Mouse (Mus musculus): ENCODE measurements around the gene Ppp4c. TPM values are rescaled to one million over a fixed set of nuclear protein-coding genes. Genes with fewer than 3 reads are reported as not detected.
A peak's percentile ranks its signal among the peaks of the same experiment; 100 is the strongest.

Gene Ppp4c
- polyA plus RNA-seq, 1 experiment from 2014 or later = 192 TPM

DNA sequence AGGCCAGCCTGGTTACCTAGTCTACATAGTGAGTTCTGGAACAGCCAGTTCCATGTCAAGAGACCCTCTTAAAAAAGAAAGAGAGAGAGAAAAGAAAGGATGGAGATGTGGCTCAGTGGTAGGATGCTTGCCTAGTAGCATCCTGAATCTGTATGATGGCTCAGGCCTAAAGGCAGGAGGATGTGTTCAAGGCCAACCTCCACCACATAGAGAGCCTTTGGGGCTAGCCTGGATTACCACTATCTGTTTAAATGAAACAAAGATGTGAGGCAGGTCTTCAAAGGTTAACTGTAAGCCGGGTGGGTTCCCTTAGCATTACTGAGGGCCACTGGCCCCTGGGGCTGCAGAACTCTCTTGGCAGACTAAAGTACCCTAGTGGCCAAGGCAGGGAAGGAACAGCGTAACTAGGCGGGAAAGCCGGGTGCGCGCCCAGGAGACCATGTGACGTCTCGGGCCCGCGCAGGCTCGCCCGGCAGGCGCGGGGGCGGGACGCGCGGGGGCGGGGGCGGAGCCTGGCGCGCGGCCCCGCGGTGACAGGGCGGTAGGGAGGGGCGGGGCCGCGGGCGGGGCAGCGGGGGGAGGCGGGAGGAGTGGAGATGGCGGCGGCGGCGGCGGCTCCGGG lies 33.1 kb downstream of the Ppp4c start, which contains the start of gene Mapk3:
Gene Mapk3 (plus strand): TSS at position 552 of the 622 bp plus-strand sequence.
- Histone ChIP-seq H3K9me3 (no peaks in the 10 kb centered on the region), H3K9ac (peak within 1 kb of the TSS; percentile 80), H3K27me3 (replicated peaks) (no peaks in the 10 kb centered on the region), H3K27ac (peak within 1 kb of the TSS; percentile 86), H3K4me1 (peaks cover 39% of the 10 kb centered on the region), H3K4me3 (peak within 1 kb of the TSS; percentile 77), H3K36me3 (replicated peaks) (peaks cover 6% of the 10 kb centered on the region; the same call in 1 of the 2 replicates), H3K4me2 (peak within 1 kb of the TSS; percentile 78)
- ATAC-seq (replicated peaks) = peak; percentile 67
- WGBS = 2% methylated on average over 34 of the region's 38 CpGs

DNA sequence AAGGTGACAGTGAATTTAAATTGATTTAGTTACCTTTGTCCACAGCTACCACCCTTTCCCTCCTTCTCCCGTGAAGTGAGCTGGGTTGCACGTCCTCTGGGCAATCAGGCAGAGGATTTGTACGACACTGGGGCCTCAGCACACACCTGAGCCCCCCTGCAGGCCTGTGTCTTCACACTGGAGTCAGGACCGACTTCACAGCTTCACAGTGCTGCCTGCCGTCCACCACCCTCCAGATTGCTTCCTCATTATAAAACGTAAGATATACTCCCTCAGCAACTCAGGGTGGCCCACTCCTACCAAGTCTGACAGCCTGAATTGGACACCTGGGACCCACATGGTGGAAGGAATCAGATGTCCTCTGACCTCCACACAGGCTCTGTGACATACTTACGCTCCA lies 33.8 kb downstream of the Ppp4c start:
- WGBS = 61% methylated on average over 7 of the region's 7 CpGs
- H3K4me3 ChIP-seq = no peak overlapping the region
- peaks cover 39% of the 10 kb centered on the region for H3K4me1 ChIP-seq
- no peak overlapping the region; the same call in 1 of the 2 replicates for H3K27ac ChIP-seq
- H3K36me3 ChIP-seq (replicated peaks) = peaks cover under 1% of the 10 kb centered on the region; the same call in 1 of the 2 replicates
- no peak overlapping the region for H3K9ac ChIP-seq
- no peaks in the 10 kb centered on the region for H3K27me3 ChIP-seq (replicated peaks)
- H3K4me2 ChIP-seq = no peak overlapping the region
- ATAC-seq (replicated peaks) = no peak
- no peaks in the 10 kb centered on the region for H3K9me3 ChIP-seq

- Histone ChIP-seq H3K9ac (no peak overlapping the region), H3K27me3 (replicated peaks) (no peaks in the 10 kb centered on the region), H3K9me3 (no peaks in the 10 kb centered on the region), H3K4me1 (peaks cover 9% of the 10 kb centered on the region), H3K36me3 (replicated peaks) (no peaks in the 10 kb centered on the region), H3K4me3 (0 out of 2 replicates have a peak overlapping the region, but pooled peaks have one; percentile 3), H3K27ac (no peak overlapping the region), H3K4me2 (peak overlapping the region; percentile 14)
- WGBS = 1% methylated on average over 9 of the region's 9 CpGs
- ATAC-seq (replicated peaks) = no peak
Measured at GRCm38 (mm10) chr7:126754866-126755265, 37.4 kb downstream of the Ppp4c start.

DNA sequence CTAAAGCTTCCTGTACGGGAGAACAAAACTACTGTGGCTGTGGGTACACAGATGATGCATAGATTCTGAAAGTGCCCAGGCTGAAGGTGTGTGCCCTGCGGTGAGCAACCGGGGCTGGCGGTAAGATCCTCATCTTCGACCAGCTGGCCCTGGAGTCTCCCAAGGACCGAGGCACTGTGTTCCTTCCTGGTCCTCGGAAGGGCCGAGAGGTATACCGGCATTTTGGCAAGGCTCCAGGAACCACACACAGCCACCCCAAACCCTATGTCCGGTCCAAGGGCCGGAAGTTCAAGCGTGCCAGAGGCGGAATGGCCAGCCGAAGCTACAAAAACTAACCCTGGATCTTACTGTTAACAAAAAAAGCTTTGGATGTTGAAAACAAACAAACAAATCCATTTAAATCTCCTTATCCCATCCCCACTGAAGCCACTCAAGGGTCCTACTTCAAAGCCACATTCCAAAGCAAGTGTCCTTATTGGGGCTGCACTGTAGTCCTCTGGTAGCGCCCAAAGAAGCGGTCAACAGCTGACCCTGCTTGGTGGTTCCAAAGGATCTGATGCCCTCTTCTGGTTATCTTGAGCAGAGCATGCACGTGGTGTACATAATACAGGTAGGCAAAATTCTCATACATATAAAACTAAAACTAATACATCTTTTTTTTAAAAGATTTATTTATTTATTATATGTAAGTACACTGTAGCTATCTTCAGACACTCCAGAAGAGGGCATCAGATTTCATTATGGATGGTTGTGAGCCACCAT lies 42.5 kb downstream of the Ppp4c start:
- Histone ChIP-seq H3K9me3 (no peaks in the 10 kb centered on the region), H3K9ac (no peak overlapping the region), H3K27ac (no peak overlapping the region), H3K27me3 (replicated peaks) (no peaks in the 10 kb centered on the region), H3K4me3 (no peak overlapping the region), H3K4me2 (no peak overlapping the region), H3K36me3 (replicated peaks) (no peaks in the 10 kb centered on the region), H3K4me1 (peaks cover 4% of the 10 kb centered on the region; the same call in 1 of the 2 replicates)
- no peak for ATAC-seq (replicated peaks)
- WGBS = 95% methylated on average over 17 of the region's 17 CpGs

DNA sequence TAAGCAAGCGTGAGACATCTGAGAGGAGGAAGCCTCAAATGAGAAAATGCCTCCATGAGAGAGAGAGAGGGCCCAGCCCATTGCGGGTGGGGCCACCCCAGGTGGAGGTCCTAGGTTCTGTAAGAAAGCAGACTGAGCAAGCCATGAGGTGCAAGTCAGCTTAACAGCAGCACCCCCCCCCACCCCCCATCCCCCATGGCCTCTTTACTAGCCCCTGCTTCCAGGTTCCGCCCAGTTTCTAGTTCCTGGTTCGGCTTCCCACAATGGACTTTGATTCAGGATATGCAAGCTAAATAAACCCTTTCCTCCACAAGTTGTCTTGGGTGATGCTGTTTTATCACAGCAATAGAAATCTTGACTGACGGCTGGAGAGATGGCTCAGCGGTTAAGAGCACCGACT lies 43.5 kb downstream of the Ppp4c start:
- Histone ChIP-seq H3K27me3 (replicated peaks) (no peaks in the 10 kb centered on the region), H3K9me3 (no peaks in the 10 kb centered on the region), H3K9ac (no peak overlapping the region), H3K27ac (no peak overlapping the region), H3K4me3 (no peak overlapping the region), H3K4me1 (no peaks in the 10 kb centered on the region), H3K4me2 (no peak overlapping the region), H3K36me3 (replicated peaks) (no peaks in the 10 kb centered on the region)
- no peak for ATAC-seq (replicated peaks)
- 78% methylated on average over 7 of the region's 7 CpGs for WGBS

DNA sequence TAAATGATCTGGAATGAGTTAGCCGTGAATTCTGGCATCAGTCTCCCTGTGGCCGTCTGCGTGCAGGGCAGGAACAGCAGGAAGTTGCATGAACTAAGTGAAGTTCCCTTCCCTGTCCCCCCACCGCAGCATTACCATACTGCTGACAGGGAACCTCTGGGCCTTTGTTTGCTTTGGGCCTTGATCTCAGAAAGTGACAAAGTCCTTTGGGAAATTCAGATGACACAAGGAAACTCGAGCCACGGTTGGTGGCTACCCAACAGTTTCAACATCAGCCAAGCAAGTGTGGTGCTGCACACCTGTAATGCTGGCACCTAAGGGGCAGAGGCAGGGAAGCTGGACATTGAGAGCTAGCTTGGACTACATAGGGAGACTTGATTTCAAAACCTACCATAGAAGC lies 45.5 kb downstream of the Ppp4c start:
- no peak overlapping the region for H3K27ac ChIP-seq
- no peaks in the 10 kb centered on the region for H3K4me1 ChIP-seq
- no peak overlapping the region for H3K4me2 ChIP-seq
- WGBS = 42% methylated on average over 6 of the region's 6 CpGs
- H3K9ac ChIP-seq = no peak overlapping the region
- ATAC-seq (replicated peaks) = no peak
- no peaks in the 10 kb centered on the region for H3K27me3 ChIP-seq (replicated peaks)
- H3K36me3 ChIP-seq (replicated peaks) = no peaks in the 10 kb centered on the region
- no peak overlapping the region for H3K4me3 ChIP-seq
- H3K9me3 ChIP-seq = no peaks in the 10 kb centered on the region

DNA sequence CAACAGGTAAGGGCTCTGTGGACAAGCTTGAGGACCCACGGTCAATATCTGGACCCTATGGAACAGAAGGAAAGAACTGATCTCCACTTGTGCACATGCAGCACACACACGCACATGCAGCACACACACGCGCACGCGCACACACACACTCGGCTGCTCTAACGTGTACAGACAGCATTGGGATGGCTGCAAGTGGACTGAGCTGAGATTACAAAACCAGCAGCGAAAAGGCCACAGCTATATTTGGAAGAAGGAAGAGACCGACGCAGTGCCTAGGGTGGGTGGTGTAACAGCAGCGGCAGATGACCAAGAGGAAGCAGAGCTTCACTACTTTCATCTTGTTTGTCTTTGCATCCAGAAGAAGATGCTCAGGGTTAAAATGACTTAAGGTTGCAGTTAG lies 46.2 kb downstream of the Ppp4c start:
- Histone ChIP-seq H3K27ac (no peak overlapping the region), H3K9me3 (no peaks in the 10 kb centered on the region), H3K4me1 (no peaks in the 10 kb centered on the region), H3K4me2 (no peak overlapping the region), H3K9ac (no peak overlapping the region), H3K36me3 (replicated peaks) (no peaks in the 10 kb centered on the region), H3K4me3 (no peak overlapping the region), H3K27me3 (replicated peaks) (no peaks in the 10 kb centered on the region)
- WGBS = 89% methylated on average over 12 of the region's 12 CpGs
- no peak for ATAC-seq (replicated peaks)

DNA sequence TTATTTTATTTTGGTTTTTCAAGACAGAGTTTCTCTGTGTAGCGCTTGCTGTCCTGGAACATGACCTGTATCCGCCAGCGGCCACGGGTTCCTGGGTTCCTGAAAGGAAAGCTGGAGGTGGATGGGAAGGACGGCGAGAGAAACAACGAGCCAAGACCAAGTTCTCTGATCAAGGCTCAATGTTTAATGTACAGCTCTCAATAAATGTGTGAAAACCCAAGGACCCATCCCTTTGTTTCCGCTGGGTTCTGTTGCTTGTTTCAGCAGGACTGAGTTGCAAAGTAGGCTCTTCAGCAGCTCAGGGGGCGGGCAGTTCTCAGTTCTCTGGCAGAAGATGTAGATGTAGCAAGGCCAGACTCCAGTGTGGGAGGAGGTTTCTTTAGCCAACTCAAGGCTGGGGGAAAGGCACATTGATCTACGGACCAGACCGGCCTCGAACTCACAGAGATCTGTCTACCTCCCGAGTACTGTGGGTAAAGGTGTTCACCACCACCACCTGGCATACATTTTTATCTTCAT lies 50.3 kb downstream of the Ppp4c start:
- 92% methylated on average over 13 of the region's 13 CpGs for WGBS
- H3K9ac ChIP-seq = no peak overlapping the region
- no peak overlapping the region for H3K4me2 ChIP-seq
- H3K9me3 ChIP-seq = no peaks in the 10 kb centered on the region
- H3K27ac ChIP-seq = no peak overlapping the region
- ATAC-seq (replicated peaks) = no peak
- H3K4me3 ChIP-seq = no peak overlapping the region
- no peaks in the 10 kb centered on the region for H3K27me3 ChIP-seq (replicated peaks)
- no peaks in the 10 kb centered on the region for H3K36me3 ChIP-seq (replicated peaks)
- no peaks in the 10 kb centered on the region for H3K4me1 ChIP-seq

DNA sequence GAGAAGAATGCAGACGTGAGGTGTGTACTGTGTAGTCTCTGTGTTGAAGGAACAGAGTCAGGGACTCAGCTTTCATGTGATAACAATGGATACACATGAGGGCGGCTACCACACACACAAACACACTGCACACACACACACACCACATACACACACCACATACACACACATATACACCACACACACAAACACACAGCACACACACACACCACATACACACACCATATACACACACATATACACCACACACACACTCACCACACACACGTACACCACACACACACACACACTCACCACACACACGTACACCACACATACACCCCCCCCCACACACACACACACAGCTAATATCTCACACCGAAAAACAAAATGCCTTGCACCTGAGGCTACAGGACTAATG lies 50.8 kb downstream of the Ppp4c start:
- Histone ChIP-seq H3K27me3 (replicated peaks) (no peaks in the 10 kb centered on the region), H3K9me3 (no peaks in the 10 kb centered on the region), H3K4me2 (no peak overlapping the region), H3K9ac (no peak overlapping the region), H3K4me3 (no peak overlapping the region), H3K4me1 (no peaks in the 10 kb centered on the region), H3K36me3 (replicated peaks) (no peaks in the 10 kb centered on the region), H3K27ac (no peak overlapping the region)
- 91% methylated on average over 5 of the region's 5 CpGs for WGBS
- ATAC-seq (replicated peaks) = no peak

GRCm38 (mm10) chr7:126740977-126741376 lies 51.3 kb downstream of the Ppp4c start:
- H3K4me1 ChIP-seq = no peaks in the 10 kb centered on the region
- WGBS = 81% methylated on average over 5 of the region's 5 CpGs
- H3K36me3 ChIP-seq (replicated peaks) = no peaks in the 10 kb centered on the region
- H3K9me3 ChIP-seq = no peaks in the 10 kb centered on the region
- H3K9ac ChIP-seq = no peak overlapping the region
- no peak for ATAC-seq (replicated peaks)
- H3K27me3 ChIP-seq (replicated peaks) = no peaks in the 10 kb centered on the region
- H3K4me3 ChIP-seq = no peak overlapping the region
- no peak overlapping the region for H3K27ac ChIP-seq
- no peak overlapping the region for H3K4me2 ChIP-seq

DNA sequence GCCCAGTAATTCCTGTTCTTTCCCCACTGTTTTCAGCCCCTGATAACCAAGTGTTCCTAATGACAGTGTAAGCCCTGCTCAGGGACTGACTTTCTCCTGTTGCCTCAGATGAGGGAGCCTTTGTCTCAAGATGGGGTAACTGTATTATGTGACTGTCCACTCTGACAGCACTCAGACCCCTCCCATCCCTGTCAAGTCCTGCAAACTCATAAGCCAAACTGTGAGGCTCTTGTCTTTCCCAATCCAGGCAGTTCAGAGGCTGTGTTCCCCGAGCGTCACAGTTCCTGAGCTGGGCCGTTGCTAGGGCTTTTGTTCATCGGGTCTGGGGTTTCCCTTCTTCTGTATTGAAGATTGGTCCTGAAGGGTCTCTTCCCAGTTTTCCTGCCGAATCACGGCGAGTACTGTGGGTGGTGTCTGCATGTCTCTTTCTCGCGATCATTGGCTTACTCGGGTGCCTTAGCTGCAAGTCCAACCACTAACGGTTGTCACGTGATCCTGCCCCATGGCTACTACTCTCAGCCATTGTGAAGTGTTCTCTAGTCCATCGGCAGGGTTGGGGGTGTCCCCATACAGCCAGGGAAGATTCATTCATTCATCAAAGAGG lies 52.1 kb downstream of the Ppp4c start:
- no peak for ATAC-seq (replicated peaks)
- 66% methylated on average over 13 of the region's 13 CpGs for WGBS
- no peak overlapping the region for H3K9ac ChIP-seq
- H3K9me3 ChIP-seq = no peaks in the 10 kb centered on the region
- no peak overlapping the region for H3K4me2 ChIP-seq
- no peaks in the 10 kb centered on the region for H3K27me3 ChIP-seq (replicated peaks)
- no peak overlapping the region for H3K4me3 ChIP-seq
- H3K4me1 ChIP-seq = no peaks in the 10 kb centered on the region
- no peak overlapping the region for H3K27ac ChIP-seq
- H3K36me3 ChIP-seq (replicated peaks) = no peaks in the 10 kb centered on the region

DNA sequence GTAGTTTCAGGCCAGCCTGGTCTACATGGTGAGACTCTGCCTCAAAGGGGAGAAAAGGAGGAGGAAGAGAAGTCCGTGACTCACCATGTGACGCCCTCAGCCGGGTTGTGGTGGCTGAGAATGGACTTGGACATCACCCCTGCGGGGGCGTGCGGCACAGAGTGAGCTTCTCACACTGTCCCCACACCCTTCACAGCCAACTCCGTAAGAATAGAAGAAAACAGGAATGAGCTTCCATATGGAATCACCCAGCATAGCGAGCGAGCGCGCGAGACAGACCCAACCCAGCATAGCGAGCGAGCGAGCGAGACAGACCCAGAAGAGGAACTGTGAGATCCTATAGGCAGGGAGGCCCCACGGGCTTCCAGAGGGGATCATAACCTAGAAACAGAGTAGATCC lies 52.7 kb downstream of the Ppp4c start:
- Histone ChIP-seq H3K36me3 (replicated peaks) (no peaks in the 10 kb centered on the region), H3K9me3 (no peaks in the 10 kb centered on the region), H3K27me3 (replicated peaks) (no peaks in the 10 kb centered on the region), H3K27ac (no peak overlapping the region), H3K4me3 (no peak overlapping the region), H3K4me1 (no peaks in the 10 kb centered on the region), H3K9ac (no peak overlapping the region), H3K4me2 (no peak overlapping the region)
- ATAC-seq (replicated peaks) = no peak
- WGBS = 81% methylated on average over 17 of the region's 17 CpGs

All from midbrain, embryonic 15.5 days (tissue).